Mouse (Mus musculus): ENCODE results near the gene Bbs1.

Bbs1 gene

DNA sequence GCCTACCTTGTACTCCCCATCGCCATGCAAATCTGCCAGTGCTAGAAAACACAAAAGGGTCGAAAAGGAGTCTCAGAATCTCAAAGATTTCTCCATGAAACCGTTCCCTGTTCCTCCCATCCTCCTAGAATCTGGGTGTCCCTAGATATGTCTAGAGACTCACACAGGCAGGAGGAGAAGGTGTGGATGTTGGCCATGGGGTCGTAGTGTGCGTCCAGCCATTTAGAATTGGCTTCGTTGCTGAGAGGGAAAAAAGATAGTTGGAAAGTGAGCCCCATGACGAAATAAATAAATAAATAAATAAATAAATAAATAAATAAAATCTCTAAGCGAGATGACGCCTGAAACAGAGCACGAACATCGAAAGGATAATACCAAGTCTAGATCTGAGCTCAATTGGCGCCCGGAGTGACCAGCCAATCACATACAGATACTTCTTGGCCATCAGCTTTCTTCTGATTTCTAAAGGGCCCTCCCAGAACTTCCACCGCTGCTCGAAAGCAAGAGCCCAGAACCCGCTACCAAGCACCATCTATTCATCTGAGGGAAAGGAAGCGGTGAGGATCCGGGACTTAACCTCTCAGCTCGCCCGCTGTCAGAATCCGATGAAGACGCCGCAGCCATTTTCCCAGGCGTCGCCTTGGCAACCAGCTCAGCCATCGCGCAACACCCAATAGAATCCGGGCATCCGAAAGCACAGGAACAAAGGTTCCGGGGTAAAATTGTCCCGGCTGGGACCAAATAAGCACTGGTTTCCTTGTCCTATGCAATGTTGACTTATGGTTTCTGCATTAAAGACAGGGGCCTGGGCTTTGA, at the start of gene Bbs1:
Gene Bbs1 (minus strand): TSS at position 650 of the 816 bp plus-strand sequence.
- peak; percentile 68 to 73 for DNase-seq

DNA sequence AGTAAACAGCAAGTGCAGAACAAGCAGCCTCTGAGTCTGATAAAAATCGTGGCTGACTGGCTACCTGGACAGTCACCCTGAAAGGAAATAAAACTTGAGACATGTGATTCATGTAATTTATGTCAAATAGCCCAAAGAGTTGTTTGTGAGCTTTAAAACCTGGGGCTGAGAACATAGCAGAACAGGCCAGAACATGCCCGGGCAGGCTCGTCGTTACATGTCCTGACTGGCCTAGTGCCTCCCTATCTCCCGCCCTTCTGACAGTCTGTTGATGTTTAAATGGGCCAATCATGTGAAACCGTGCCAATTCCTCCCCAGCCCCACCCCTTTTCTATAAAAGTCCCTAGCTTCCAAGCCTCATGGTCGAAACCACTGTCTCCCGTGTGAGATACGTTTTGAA, 42.2 kb upstream of the Bbs1 start:
- DNase-seq = peak in 1 of 2 experiments; percentile 26

DNA sequence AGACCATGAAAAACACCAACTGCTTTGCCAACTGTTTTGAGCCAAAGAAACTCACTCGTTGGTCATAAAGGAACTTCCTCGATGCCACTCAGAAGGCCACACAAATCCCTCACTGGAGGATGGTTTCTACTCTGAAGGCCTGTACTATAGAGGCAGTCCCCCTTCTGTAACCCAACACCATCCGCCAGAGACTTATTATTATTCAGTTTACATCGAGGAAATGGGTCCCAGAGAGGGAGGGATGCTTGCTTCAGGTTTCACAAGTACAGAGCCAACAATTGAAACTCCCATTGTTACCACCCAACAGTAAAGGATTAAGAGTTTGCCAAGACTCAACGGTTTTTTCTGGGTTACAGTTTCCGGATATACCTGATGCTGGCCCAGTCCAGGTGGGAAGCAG, 39.1 kb upstream of the Bbs1 start:
- DNase-seq = no peak

DNA sequence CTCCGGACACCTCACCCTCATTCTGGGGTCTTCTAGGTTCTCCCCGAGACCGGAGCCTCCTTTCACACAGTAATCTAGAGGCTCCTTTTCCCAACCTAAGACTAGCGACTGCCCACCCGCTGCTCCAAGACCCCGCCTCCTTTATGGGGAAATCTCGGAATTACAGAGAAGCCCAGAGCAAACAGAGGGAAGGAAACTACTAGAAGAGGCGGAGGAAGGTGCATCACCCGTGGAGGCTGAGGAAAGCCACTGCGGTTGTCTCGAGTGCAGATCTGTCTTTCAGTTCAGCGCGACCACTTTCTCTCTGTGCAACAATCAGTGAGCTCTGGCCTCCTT, 36.8 kb upstream of the Bbs1 start:
- DNase-seq = peak in 1 of 2 experiments; percentile 70

- peak; percentile 81 to 84 for DNase-seq
Measured at GRCm38 (mm10) chr19:4942551-4943252, 36.3 kb upstream of the Bbs1 start, which contains the start of gene Peli3. Gene Peli3, minus strand, starts transcription at chr19:4943127.

GRCm38 (mm10) chr19:4937444-4938310, 31.2 kb upstream of the Bbs1 start:
- DNase-seq = no peak

DNA sequence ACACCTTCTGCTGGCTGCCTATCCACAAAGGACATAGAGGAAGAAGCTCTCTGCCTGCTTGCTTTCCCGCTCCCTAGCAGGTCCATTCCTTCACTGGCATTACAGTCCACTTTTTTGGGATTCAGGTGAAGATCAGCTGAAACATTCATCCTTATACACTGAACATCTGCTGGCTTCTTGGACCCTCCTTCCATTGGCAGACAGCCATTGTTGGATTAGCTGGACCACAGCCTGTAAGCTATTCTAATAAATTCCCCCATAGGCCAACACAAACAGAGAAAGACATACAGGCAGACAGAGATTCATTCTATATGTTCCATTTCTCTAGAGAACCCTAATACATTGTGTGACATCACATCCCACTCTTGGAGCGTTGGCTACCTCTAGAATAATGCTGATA, 30.5 kb upstream of the Bbs1 start:
- DNase-seq = no peak

DNA sequence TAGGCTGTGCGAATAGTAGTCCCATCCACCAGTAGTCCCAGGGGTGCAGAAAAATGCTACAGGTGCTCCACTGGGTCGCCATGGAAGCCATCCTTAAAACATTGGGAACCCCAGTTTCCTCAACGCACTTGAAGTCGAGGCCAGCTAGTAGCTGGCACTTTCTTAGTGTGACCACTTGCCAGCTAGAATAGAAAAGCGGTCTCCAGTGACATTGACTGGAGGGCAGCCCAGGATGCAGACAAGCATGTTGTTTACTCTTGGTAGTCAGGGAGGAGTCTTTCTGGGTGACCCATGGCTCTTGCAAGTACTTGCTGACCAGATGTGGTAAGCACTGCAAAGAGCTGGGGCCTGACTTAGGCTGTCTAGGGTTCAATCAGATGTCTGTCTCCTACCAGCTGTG, 22.4 kb upstream of the Bbs1 start:
- DNase-seq = peak; percentile 27 to 33

GRCm38 (mm10) chr19:4927904-4928531, 21.6 kb upstream of the Bbs1 start, which contains the start of gene Dpp3:
Gene Dpp3, minus strand, starts transcription at chr19:4928287.
- peak; percentile 99 for DNase-seq

GRCm38 (mm10) chr19:4925121-4925860, 18.9 kb upstream of the Bbs1 start:
- DNase-seq = no peak

GRCm38 (mm10) chr19:4919652-4920051, 13.2 kb upstream of the Bbs1 start:
- no peak for DNase-seq

DNA sequence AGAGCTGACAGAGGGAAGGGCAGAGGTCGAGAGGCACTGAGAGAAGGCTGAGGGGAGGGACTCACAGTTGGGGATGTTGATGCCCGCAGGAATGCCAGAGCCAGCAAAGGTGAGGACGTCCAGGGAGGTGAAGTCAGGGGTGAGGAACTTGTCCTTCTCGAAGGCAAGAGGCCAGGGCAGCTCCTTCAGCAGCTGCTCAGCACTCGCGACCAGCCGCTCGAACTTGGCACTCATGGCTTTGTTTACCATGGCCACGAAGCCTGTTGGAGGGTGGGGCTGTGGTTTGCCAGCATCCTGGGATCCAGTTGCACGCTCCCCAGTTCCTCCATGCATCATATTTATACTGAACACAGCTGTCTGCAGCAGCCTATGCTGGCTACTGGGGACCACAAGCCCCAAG, 10.4 kb upstream of the Bbs1 start:
- DNase-seq = peak in 1 of 2 experiments; percentile 10

DNA sequence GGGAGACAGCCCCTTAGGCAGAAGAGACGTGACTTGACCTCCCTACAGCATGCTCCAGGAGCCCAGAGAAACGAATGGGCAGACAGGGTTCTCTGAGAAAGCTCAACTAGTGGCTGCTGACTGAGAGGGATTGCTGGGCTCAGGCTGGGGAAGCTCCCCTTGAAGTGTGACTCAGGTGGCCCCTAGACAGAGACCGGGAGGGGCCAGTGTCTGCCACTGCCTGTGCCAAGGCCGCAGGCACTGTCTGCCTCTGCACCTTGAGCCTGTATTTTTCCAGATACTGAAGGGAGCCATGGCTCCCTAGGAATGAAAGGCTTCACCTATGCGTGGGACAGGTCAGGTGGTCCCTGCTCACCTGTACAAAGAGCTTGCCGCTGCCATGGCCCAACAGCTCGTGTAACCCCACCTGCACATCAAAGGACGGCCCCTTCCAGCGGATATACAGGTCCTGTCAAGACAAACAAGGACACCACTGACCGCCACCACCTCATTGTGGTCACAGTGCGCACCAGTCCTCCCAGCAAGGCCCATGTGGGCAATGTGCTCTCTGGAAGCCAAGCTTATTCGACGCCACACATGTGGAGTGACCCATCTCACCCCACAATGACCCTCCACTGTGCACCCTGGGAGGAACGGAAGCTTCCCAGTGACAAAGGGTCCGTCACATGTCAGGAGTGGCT, 9.6 kb upstream of the Bbs1 start:
- DNase-seq = no peak

GRCm38 (mm10) chr19:4909376-4909775, 2.9 kb upstream of the Bbs1 start:
- DNase-seq = no peak

- no peak for DNase-seq
Measured at GRCm38 (mm10) chr19:4908107-4908506, 1.7 kb upstream of the Bbs1 start.

- DNase-seq = no peak
Measured at GRCm38 (mm10) chr19:4899888-4900287, 6.5 kb downstream of the Bbs1 start.

DNA sequence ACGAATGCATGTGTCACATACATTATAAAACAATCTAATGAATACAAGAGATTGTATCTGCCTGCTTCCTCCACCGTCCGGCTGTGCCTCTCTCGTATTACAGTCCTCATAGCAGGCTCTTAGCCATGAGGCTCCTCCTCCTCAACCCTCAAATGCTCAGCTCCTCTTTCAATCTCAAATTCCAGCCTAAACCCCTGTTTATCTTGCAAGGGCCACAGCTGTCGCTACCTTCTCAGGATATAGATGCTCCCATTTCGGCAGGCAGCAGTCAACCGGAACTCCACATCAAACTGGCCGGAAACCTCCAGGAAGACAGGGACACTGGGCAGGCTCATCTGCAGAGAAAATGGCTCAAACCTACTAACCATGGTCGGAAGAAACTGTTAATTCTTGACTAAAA, 7.5 kb downstream of the Bbs1 start:
- DNase-seq = no peak

- DNase-seq = no peak
Measured at GRCm38 (mm10) chr19:4896780-4897520, 9.5 kb downstream of the Bbs1 start.

DNA sequence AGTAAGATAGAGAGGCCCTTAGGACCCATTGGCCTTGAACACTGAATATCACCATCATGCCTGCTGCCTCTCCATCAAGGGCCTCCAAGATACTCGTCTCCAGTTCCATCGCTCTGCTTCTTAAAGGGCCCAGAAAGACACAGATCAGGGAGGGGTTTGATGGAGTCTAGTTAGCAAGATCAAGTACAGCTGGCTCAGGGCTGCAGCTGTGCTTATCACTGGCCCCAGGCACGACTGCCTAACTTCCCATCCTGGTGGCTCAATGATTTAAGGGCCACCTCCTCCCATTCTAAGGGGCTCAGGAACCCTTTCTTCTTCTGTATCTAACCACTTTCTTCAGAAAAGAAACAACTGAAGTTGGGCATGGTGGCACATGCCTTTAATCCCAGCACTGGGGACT, 14.6 kb downstream of the Bbs1 start:
- DNase-seq = no peak

DNA sequence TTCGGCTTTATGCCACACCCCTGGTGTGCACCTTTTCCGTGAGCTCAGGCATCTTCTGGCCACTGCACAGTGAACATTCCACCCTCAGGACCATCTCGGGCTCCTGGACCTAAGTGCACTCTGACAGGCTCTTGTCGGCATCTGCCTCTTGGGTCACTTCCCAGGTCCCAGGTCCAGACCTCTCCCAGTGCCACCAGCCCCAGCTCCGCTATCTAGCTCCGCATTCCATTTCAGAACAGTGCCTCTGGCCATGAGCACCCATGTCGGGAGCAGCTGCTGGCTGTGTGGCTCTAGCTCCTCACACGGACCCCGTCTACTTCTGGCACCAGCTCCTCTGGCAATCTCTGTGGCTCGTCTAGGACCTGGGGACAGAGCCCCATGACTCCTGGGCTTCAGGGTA, 16.6 kb downstream of the Bbs1 start:
- no peak for DNase-seq

- no peak for DNase-seq
Measured at GRCm38 (mm10) chr19:4883961-4884360, 22.5 kb downstream of the Bbs1 start.

Measured in lung, adult 18-20 months (tissue).